Mouse (Mus musculus): ENCODE measurements around the gene Dip2b. TPM values are rescaled to one million over a fixed set of nuclear protein-coding genes. Genes with fewer than 3 reads are reported as not detected.

The Dip2b gene
- polyA plus RNA-seq, 1 experiment from 2014 or later: 26.6 TPM

DNA sequence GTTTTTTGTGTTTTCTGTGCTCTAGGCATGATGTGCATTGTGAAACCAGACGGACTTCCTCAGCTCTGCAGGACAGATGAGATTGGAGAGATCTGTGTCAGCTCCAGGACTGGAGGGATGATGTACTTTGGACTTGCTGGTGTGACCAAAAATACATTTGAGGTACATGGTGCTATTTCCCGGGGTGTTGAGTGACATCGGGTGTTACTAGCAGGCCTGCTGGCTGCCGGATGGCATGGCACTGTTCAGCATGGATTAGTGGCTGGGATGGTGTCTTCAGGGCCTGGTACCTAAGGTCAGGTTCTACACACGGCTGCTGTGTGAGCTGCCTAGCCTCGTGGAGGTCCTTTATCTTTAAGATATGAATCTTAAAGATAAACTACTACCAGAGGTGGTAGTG, 136.7 kb downstream of the Dip2b start:
- H3K36me3 ChIP-seq: peaks cover 84% of the 10 kb centered on the region
- no peak for ATAC-seq (ENCODE audit: low FRiP score, low read depth)
- 93% methylated on average over 6 of the region's 6 CpGs for WGBS

DNA sequence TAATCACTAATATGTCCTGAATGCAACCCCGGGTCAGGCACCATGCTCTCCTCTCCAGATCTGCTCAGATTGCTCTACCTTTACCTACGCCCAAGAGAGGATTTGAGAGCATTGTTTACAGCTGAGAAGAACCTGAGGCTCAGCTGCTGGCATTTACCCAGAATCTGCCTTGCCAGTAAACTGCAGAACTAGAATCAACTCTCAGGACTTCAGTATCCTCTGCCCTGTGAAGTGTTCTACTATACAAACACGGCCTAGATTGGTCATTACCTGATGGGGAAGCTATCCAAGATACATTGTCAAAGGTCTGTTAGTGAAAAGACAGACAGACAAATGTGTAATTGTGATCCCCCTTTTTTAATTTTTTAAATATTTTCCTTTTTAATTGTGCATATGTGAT, 138.7 kb downstream of the Dip2b start:
- ATAC-seq (ENCODE audit: low FRiP score, low read depth): no peak
- WGBS: 94% methylated on average over 3 of the region's 3 CpGs
- peaks cover 86% of the 10 kb centered on the region for H3K36me3 ChIP-seq

More for the DNA sequence above, 136.7 kb downstream of the Dip2b start:
- Histone ChIP-seq H3K27ac (replicated peaks) (no peak overlapping the region), H3K9me3 (no peaks in the 10 kb centered on the region), H3K27me3 (no peaks in the 10 kb centered on the region), H3K4me1 (no peaks in the 10 kb centered on the region), H3K9ac (replicated peaks) (no peak overlapping the region), H3K4me3 (no peak overlapping the region), H3K4me2 (replicated peaks) (no peak overlapping the region)

GRCm38 (mm10) chr15:100177575-100177974, 139.1 kb downstream of the Dip2b start:
- H3K9me3 ChIP-seq: no peaks in the 10 kb centered on the region
- peaks cover 87% of the 10 kb centered on the region for H3K36me3 ChIP-seq
- 91% methylated on average over 9 of the region's 9 CpGs for WGBS
- no peak overlapping the region for H3K4me2 ChIP-seq (replicated peaks)
- H3K4me1 ChIP-seq: no peaks in the 10 kb centered on the region
- ATAC-seq (ENCODE audit: low FRiP score, low read depth): no peak
- H3K4me3 ChIP-seq: no peak overlapping the region
- no peak overlapping the region for H3K9ac ChIP-seq (replicated peaks)
- no peaks in the 10 kb centered on the region for H3K27me3 ChIP-seq
- H3K27ac ChIP-seq (replicated peaks): no peak overlapping the region

More for the DNA sequence above, 138.7 kb downstream of the Dip2b start:
- no peaks in the 10 kb centered on the region for H3K4me1 ChIP-seq
- H3K9ac ChIP-seq (replicated peaks): no peak overlapping the region
- no peak overlapping the region for H3K4me2 ChIP-seq (replicated peaks)
- H3K27ac ChIP-seq (replicated peaks): no peak overlapping the region
- no peaks in the 10 kb centered on the region for H3K9me3 ChIP-seq
- H3K27me3 ChIP-seq: no peaks in the 10 kb centered on the region
- H3K4me3 ChIP-seq: no peak overlapping the region

DNA sequence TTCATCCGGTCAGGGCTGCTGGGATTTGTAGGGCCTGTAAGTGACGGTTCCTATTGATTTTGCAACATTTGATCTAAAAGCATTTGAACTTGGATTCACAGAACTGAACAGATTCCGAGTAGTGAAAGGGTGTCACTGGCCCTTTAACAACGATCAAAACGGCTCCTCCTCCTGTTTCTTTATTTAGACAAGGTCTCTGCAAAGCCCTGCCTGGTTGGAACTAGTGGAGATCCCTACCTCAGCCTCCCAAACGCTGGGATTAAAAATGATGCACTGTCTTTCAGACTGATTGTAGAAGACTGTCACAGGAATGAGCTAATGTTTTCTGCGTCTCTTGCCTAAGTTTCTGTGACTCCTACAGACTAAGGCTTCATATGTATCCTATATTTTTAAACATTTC, 140.0 kb downstream of the Dip2b start:
- WGBS: 73% methylated on average over 7 of the region's 7 CpGs
- H3K9ac ChIP-seq (replicated peaks): no peak overlapping the region
- H3K27ac ChIP-seq (replicated peaks): no peak overlapping the region
- no peaks in the 10 kb centered on the region for H3K4me1 ChIP-seq
- no peak for ATAC-seq (ENCODE audit: low FRiP score, low read depth)
- no peaks in the 10 kb centered on the region for H3K27me3 ChIP-seq
- peaks cover 87% of the 10 kb centered on the region for H3K36me3 ChIP-seq
- H3K4me2 ChIP-seq (replicated peaks): no peak overlapping the region
- no peaks in the 10 kb centered on the region for H3K9me3 ChIP-seq
- H3K4me3 ChIP-seq: no peak overlapping the region

DNA sequence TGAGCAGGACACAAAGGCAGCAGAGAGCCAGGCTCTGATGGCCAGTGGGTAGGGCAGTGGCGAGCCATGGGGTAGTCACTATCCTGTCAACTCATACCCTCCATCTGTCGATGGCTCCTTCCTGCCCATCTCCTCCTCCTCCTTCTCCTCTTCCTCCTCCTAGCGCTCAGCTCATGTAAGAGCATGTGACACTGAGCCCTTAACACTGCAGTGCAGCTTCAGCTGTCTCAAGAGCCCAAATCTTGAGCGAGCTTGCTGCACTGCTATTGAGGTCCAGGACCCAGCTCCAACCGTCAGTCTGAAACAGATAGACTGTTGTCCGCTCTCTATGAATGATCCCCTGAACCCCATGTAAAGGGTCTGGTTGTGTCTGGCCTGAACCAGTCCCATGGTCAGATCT, 141.2 kb downstream of the Dip2b start:
- ATAC-seq (ENCODE audit: low FRiP score, low read depth): no peak
- H3K9ac ChIP-seq (replicated peaks): no peak overlapping the region
- WGBS: 96% methylated on average over 6 of the region's 6 CpGs
- no peak overlapping the region for H3K27ac ChIP-seq (replicated peaks)
- no peak overlapping the region for H3K4me3 ChIP-seq
- H3K27me3 ChIP-seq: no peaks in the 10 kb centered on the region
- H3K4me2 ChIP-seq (replicated peaks): no peak overlapping the region
- H3K36me3 ChIP-seq: peaks cover 87% of the 10 kb centered on the region
- no peaks in the 10 kb centered on the region for H3K9me3 ChIP-seq
- no peaks in the 10 kb centered on the region for H3K4me1 ChIP-seq

DNA sequence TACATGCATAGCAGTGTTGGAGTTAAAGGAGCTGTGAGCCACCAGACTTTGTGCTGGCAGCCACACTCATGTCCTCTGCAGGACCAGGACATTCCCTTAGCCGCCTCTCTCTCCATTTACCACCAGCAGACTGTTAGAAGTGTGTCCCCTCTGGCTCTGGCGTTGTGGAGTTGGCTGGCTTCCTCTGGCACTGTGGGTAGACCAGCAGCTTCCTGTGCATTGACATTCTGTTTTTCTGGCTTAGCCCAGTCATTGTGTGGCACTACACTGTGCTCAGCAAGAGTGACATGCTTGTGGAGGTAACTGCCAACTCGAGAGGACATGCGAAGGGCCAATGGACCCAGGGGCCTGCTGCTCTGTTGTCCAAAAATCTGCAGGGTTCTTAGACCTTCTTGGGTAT, 141.8 kb downstream of the Dip2b start:
- Histone ChIP-seq H3K36me3 (peaks cover 87% of the 10 kb centered on the region), H3K9me3 (no peaks in the 10 kb centered on the region), H3K4me1 (no peaks in the 10 kb centered on the region), H3K4me3 (no peak overlapping the region), H3K27me3 (no peaks in the 10 kb centered on the region), H3K27ac (replicated peaks) (no peak overlapping the region), H3K4me2 (replicated peaks) (no peak overlapping the region), H3K9ac (replicated peaks) (no peak overlapping the region)
- no peak for ATAC-seq (ENCODE audit: low FRiP score, low read depth)
- WGBS: 93% methylated on average over 4 of the region's 4 CpGs

DNA sequence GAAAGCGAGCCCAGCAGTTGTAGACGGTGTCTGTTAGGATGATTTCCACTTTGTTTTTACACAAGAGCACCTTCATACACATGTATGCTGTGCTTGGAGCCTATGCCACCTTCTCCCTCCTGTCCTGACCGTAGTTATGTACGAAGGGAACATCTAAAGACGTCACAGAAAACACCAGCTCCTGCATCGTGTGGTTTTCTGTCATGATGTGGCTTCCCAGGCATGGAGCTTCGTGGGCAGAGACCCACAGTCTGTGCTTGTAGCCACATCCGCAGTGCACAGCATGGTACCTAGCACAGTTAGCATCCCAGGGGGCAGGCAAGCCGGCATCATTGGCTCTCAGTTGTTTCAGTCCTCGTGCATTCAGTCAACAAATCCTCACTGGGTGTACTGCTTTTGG, 143.4 kb downstream of the Dip2b start:
- H3K36me3 ChIP-seq: peaks cover 92% of the 10 kb centered on the region
- no peak overlapping the region for H3K4me3 ChIP-seq
- no peak for ATAC-seq (ENCODE audit: low FRiP score, low read depth)
- H3K27me3 ChIP-seq: no peaks in the 10 kb centered on the region
- H3K27ac ChIP-seq (replicated peaks): no peak overlapping the region
- no peaks in the 10 kb centered on the region for H3K9me3 ChIP-seq
- H3K9ac ChIP-seq (replicated peaks): no peak overlapping the region
- H3K4me2 ChIP-seq (replicated peaks): no peak overlapping the region
- WGBS: 91% methylated on average over 10 of the region's 10 CpGs
- H3K4me1 ChIP-seq: no peaks in the 10 kb centered on the region

DNA sequence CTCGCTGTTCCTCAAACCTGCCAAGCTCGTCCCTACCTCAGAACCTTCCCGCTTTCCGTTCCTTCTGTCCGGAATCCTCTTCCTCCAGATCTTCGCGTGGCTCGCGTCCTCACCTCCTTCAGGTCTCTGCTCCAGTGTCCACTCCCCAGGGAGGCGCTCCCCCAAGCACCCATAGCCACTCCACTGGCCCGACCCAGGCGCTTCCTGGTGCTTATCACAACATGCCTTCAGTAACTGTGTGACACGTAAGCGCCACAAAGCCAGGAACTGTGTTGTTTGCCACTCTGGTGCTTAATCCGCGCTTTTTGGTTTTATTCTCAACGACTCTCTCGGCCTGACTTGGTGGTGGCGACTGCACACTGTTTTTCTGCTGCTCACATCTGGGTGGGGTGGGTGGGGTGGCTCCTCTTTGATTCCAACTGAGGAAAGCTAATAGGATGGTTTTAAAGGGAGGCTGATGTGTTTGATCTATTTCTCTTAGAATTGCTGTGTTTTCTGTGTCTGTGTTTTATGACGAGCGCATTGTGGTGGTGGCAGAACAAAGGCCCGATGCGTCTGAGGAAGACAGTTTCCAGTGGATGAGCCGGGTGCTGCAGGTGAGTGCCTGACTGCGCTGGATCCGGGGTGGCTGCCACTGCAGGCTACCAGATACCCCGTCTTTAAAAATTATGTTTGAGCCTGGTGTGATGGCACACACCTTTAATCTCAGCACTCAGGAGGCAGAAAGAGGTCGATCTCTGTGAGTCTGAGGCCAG, 144.2 kb downstream of the Dip2b start:
- H3K27ac ChIP-seq (replicated peaks): no peak overlapping the region
- no peak overlapping the region for H3K4me3 ChIP-seq
- no peaks in the 10 kb centered on the region for H3K9me3 ChIP-seq
- ATAC-seq (ENCODE audit: low FRiP score, low read depth): no peak
- no peak overlapping the region for H3K4me2 ChIP-seq (replicated peaks)
- H3K36me3 ChIP-seq: peaks cover 92% of the 10 kb centered on the region
- no peak overlapping the region for H3K9ac ChIP-seq (replicated peaks)
- no peaks in the 10 kb centered on the region for H3K4me1 ChIP-seq
- 93% methylated on average over 28 of the region's 28 CpGs for WGBS
- H3K27me3 ChIP-seq: no peaks in the 10 kb centered on the region

DNA sequence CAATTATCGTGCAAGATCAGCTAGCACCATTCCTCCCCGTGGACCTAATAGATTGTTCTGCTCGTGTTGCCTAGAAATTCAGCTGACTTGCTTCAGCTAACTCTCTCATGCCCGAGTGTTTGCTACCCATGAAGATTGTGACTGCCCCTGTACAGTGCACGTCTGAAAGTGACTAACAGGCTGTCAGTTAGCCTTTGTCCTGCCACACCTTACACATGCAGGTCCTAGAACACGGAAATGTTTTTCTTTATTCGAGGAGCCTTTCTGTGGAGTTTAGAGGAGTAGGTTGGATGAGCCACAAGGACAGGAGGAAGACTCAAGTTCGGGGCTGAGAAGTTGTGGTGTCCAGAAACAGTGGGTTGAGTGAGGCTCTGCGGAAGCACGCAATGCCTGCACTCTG, 145.0 kb downstream of the Dip2b start:
- H3K4me1 ChIP-seq: no peaks in the 10 kb centered on the region
- no peak for ATAC-seq (ENCODE audit: low FRiP score, low read depth)
- H3K27me3 ChIP-seq: no peaks in the 10 kb centered on the region
- H3K4me3 ChIP-seq: no peak overlapping the region
- no peak overlapping the region for H3K4me2 ChIP-seq (replicated peaks)
- peaks cover 92% of the 10 kb centered on the region for H3K36me3 ChIP-seq
- no peak overlapping the region for H3K27ac ChIP-seq (replicated peaks)
- WGBS: 90% methylated on average over 10 of the region's 10 CpGs
- H3K9ac ChIP-seq (replicated peaks): no peak overlapping the region
- no peaks in the 10 kb centered on the region for H3K9me3 ChIP-seq

GRCm38 (mm10) chr15:100184821-100185496, 146.5 kb downstream of the Dip2b start:
- Histone ChIP-seq H3K4me1 (no peaks in the 10 kb centered on the region), H3K27me3 (no peaks in the 10 kb centered on the region), H3K27ac (replicated peaks) (no peak overlapping the region), H3K4me3 (no peak overlapping the region), H3K9ac (replicated peaks) (no peak overlapping the region), H3K4me2 (replicated peaks) (no peak overlapping the region), H3K36me3 (peaks cover 97% of the 10 kb centered on the region), H3K9me3 (no peaks in the 10 kb centered on the region)
- 86% methylated on average over 5 of the region's 5 CpGs for WGBS
- no peak for ATAC-seq (ENCODE audit: low FRiP score, low read depth)

GRCm38 (mm10) chr15:100186234-100186633, 147.8 kb downstream of the Dip2b start:
- H3K4me1 ChIP-seq: no peaks in the 10 kb centered on the region
- no peaks in the 10 kb centered on the region for H3K27me3 ChIP-seq
- peaks cover 98% of the 10 kb centered on the region for H3K36me3 ChIP-seq
- H3K9me3 ChIP-seq: no peaks in the 10 kb centered on the region
- no peak overlapping the region for H3K27ac ChIP-seq (replicated peaks)
- no peak overlapping the region for H3K9ac ChIP-seq (replicated peaks)
- no peak for ATAC-seq (ENCODE audit: low FRiP score, low read depth)
- WGBS: 94% methylated on average over 9 of the region's 9 CpGs
- no peak overlapping the region for H3K4me3 ChIP-seq
- no peak overlapping the region for H3K4me2 ChIP-seq (replicated peaks)

GRCm38 (mm10) chr15:100186882-100187672, 148.6 kb downstream of the Dip2b start:
- Histone ChIP-seq H3K4me1 (no peaks in the 10 kb centered on the region), H3K4me2 (replicated peaks) (no peak overlapping the region), H3K27me3 (no peaks in the 10 kb centered on the region), H3K9ac (replicated peaks) (no peak overlapping the region), H3K4me3 (no peak overlapping the region), H3K36me3 (peaks cover 98% of the 10 kb centered on the region), H3K9me3 (no peaks in the 10 kb centered on the region), H3K27ac (replicated peaks) (no peak overlapping the region)
- 95% methylated on average over 8 of the region's 8 CpGs for WGBS
- no peak for ATAC-seq (ENCODE audit: low FRiP score, low read depth)
